ENCODE assay signal across 18 mouse cellular contexts in genomic region chr16:46848755-46849154, GRCm38 (mm10).
"Had no signal": no experiment of that assay in that cellular context is flagged by ENCODE, and none has a peak within 500 bp of the region (broad histone marks: within the 10 kb centered on the region; RNA-seq: fewer than 3 reads in every experiment).

No protein-coding gene starts in this region.

- H3K36me3 ChIP-seq: midbrain, embryonic 10.5 days; midbrain, embryonic 12.5 days; neural tube, embryonic 13.5 days; neural tube, embryonic 15.5 days had no signal

- H3K4me2 ChIP-seq: lung, embryonic 14.5 days; midbrain, embryonic 12.5 days; neural tube, embryonic 13.5 days; neural tube, embryonic 15.5 days had no signal

- DNase-seq: lung, postnatal 10 days; lung, postnatal 4 days; midbrain, embryonic 14.5 days; retina, postnatal 1 day; right cerebral cortex, adult 18-20 months; right cerebral cortex, postnatal 25 days; right cerebral cortex, postnatal 4 days; spleen, adult 18-20 months; thymus, adult 18-20 months; thymus, postnatal 14 days; thymus, postnatal 36 days had no signal

- H3K9ac ChIP-seq: lung, embryonic 14.5 days; midbrain, embryonic 12.5 days; neural tube, embryonic 13.5 days; neural tube, embryonic 15.5 days had no signal

- H3K4me1 ChIP-seq: midbrain, embryonic 12.5 days had no signal

- H3K4me3 ChIP-seq: midbrain, embryonic 10.5 days; midbrain, embryonic 12.5 days; myocyte; neural tube, embryonic 13.5 days; neural tube, embryonic 15.5 days had no signal

- ATAC-seq: midbrain, embryonic 16.5 days had no signal

- H3K27me3 ChIP-seq: midbrain, embryonic 12.5 days; neural tube, embryonic 13.5 days; neural tube, embryonic 15.5 days had no signal

- H3K9me3 ChIP-seq: midbrain, embryonic 10.5 days; midbrain, embryonic 12.5 days; neural tube, embryonic 13.5 days; neural tube, embryonic 15.5 days had no signal

- H3K27ac ChIP-seq: midbrain, embryonic 10.5 days; midbrain, embryonic 12.5 days; neural tube, embryonic 13.5 days; neural tube, embryonic 15.5 days had no signal
